Mouse (Mus musculus) lung, postnatal 10 days (tissue): ENCODE measurements around the gene Cyp4f13.

Experiments
- DNase-seq: peaks from one replicate; pipeline ENCODE4 v3.0.0; 2021

Cyp4f13 gene

GRCm38 (mm10) chr17:32947215-32947914 is at the start of gene Cyp4f13:
Gene Cyp4f13 (minus strand): TSS chr17:32947402.
- DNase-seq, result peak; percentile 100

GRCm38 (mm10) chr17:32992699-32993474 is 45.7 kb upstream of the Cyp4f13 start, which contains the start of gene Zfp952:
Gene Zfp952 (plus strand): TSS chr17:32993129.
- peak; percentile 93 for DNase-seq

GRCm38 (mm10) chr17:32991965-32992698 is 44.9 kb upstream of the Cyp4f13 start:
- DNase-seq, result peak; percentile 50

- no peak for DNase-seq
Measured at GRCm38 (mm10) chr17:32986301-32986700, 39.1 kb upstream of the Cyp4f13 start.

- no peak for DNase-seq
Measured at GRCm38 (mm10) chr17:32981361-32981760, 34.2 kb upstream of the Cyp4f13 start.

GRCm38 (mm10) chr17:32965623-32966290 is 18.6 kb upstream of the Cyp4f13 start, which contains the start of gene Zfp472:
Gene Zfp472 (plus strand): TSS chr17:32965814.
- DNase-seq, result peak; percentile 95

- DNase-seq, result peak; percentile 23
Measured at GRCm38 (mm10) chr17:32965253-32965622, 18.0 kb upstream of the Cyp4f13 start.

- DNase-seq, result peak; percentile 87
Measured at GRCm38 (mm10) chr17:32951441-32951840, 4.2 kb upstream of the Cyp4f13 start.

- no peak for DNase-seq
Measured at GRCm38 (mm10) chr17:32951006-32951405, 3.8 kb upstream of the Cyp4f13 start.

- no peak for DNase-seq
Measured at GRCm38 (mm10) chr17:32950136-32950535, 2.9 kb upstream of the Cyp4f13 start.

GRCm38 (mm10) chr17:32946716-32947115 is 486 bp downstream of the Cyp4f13 start:
- DNase-seq, result peak; percentile 29

GRCm38 (mm10) chr17:32944402-32945035 is 2.7 kb downstream of the Cyp4f13 start:
- DNase-seq, result no peak

GRCm38 (mm10) chr17:32943661-32944060 is 3.5 kb downstream of the Cyp4f13 start:
- DNase-seq, result no peak

GRCm38 (mm10) chr17:32939831-32940230 is 7.4 kb downstream of the Cyp4f13 start:
- DNase-seq, result no peak

- DNase-seq, result no peak
Measured at GRCm38 (mm10) chr17:32927803-32928202, 19.4 kb downstream of the Cyp4f13 start.

- DNase-seq, result peak; percentile 83
Measured at GRCm38 (mm10) chr17:32924658-32925312, 22.4 kb downstream of the Cyp4f13 start.

- DNase-seq, result no peak
Measured at GRCm38 (mm10) chr17:32923681-32924080, 23.5 kb downstream of the Cyp4f13 start.

- DNase-seq, result no peak
Measured at GRCm38 (mm10) chr17:32919123-32919522, 28.1 kb downstream of the Cyp4f13 start.

- peak; percentile 11 for DNase-seq
Measured at GRCm38 (mm10) chr17:32917131-32917530, 30.1 kb downstream of the Cyp4f13 start, which contains the start of gene Cyp4f14. Gene Cyp4f14 (minus strand): TSS chr17:32917342.

GRCm38 (mm10) chr17:32916075-32916474 is 31.1 kb downstream of the Cyp4f13 start:
- no peak for DNase-seq

- DNase-seq, result no peak
Measured at GRCm38 (mm10) chr17:32906172-32906571, 41.0 kb downstream of the Cyp4f13 start.

GRCm38 (mm10) chr17:32905239-32905638 is 42.0 kb downstream of the Cyp4f13 start:
- DNase-seq, result peak; percentile 43
